Mouse (Mus musculus) cerebellum, adult 2 months (tissue): ENCODE measurements at regions not wholly inside any gene's neighbourhood (a gene's known extent, or its start where the extent isn't known, plus 50 kb on each side); places are given as distances from the start of the nearest gene placed in this dataset.

Source experiments
- DNase-seq, 2 experiments: peaks; one replicate each; pipeline ENCODE4 v3.0.0; 2021
- H3K27ac ChIP-seq: fragments of 200-500 bp; 2 replicates; pipeline ENCODE4 v1.5.1; 2012; ENCODE audit warnings: low read length, control low read depth, inconsistent platforms; ENCODE audit not compliant: insufficient read depth
- H3K27me3 ChIP-seq: fragments of 200-500 bp; 2 replicates; pipeline ENCODE4 v1.6.1; 2012; ENCODE audit warnings: inconsistent platforms, mild to moderate bottlenecking, low read length, moderate library complexity; ENCODE audit not compliant: control insufficient read depth, insufficient read depth
- H3K4me1 ChIP-seq: fragments of 200-500 bp; 2 replicates; pipeline ENCODE4 v1.6.1; 2011; ENCODE audit warnings: low read length; ENCODE audit not compliant: control insufficient read depth, insufficient read depth
- H3K4me3 ChIP-seq: fragments of 200-500 bp; replicated peaks from 2 replicates; pipeline ENCODE3; 2011; ENCODE audit warnings: mild to moderate bottlenecking, low read depth, low read length, control low read depth; ENCODE audit not compliant: insufficient read depth
- CTCF ChIP-seq: fragments of 200-500 bp; IDR thresholded peaks from 2 replicates; pipeline ENCODE4 v1.5.1; 2011; ENCODE audit warnings: low read depth, mild to moderate bottlenecking, control low read depth, low read length, moderate library complexity, borderline replicate concordance; ENCODE audit not compliant: insufficient read depth
- POLR2A ChIP-seq: fragments of 200-500 bp; IDR thresholded peaks from 2 replicates; pipeline ENCODE4 v1.6.1; 2011; ENCODE audit warnings: low read length, control low read depth, borderline replicate concordance; ENCODE audit not compliant: insufficient read depth
- WGBS: fragments of 180-500 bp; shearing (Covaris S2); methylation state at CpG from one replicate; pipeline ENCODE4 v1.1.7; 2018; 5-methylcytosine and 5-hydroxymethylcytosine counted together

DNA sequence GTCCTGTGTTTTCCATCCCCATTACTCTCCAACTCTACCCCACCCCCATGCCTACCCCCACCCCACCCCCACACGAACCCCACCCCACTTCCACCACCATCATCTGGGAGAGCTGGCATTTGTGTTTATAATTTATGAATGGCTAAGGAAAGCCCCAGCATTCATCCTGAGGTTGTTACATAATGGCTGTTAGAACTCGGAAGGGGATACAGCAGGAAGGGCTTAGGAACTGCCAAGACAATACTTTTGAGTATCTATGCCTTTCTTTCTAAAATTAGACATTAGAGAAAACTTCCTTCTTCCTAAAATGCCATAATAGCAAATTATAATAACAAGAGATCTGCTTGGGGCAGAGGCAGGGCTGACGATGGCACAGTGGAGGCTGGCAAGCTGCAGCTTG, 655.9 kb downstream of the Zfp706 start:
- H3K27me3 ChIP-seq = no peaks in the 10 kb centered on the region
- H3K27ac ChIP-seq = no peak overlapping the region
- WGBS = 50% methylated on average over 3 of the region's 3 CpGs
- H3K4me3 ChIP-seq = no peak overlapping the region
- TF ChIP-seq CTCF = no peak
- no peak for TF ChIP-seq POLR2A
- DNase-seq = no peak
- no peaks in the 10 kb centered on the region for H3K4me1 ChIP-seq

- H3K4me1 ChIP-seq = no peaks in the 10 kb centered on the region
- no peak overlapping the region for H3K4me3 ChIP-seq
- 91% methylated on average over 5 of the region's 5 CpGs for WGBS
- DNase-seq = peak in 1 of 2 experiments; percentile 2
- no peaks in the 10 kb centered on the region for H3K27me3 ChIP-seq
- H3K27ac ChIP-seq = no peak overlapping the region
- TF ChIP-seq CTCF (no peak), POLR2A (no peak)
These were observed 659.2 kb downstream of the Zfp706 start for GRCm38 (mm10) chr15:36348348-36348747.

GRCm38 (mm10) chr15:36347333-36347845, 660.2 kb downstream of the Zfp706 start:
- H3K4me3 ChIP-seq = no peak overlapping the region
- WGBS = 46% methylated on average over 4 of the region's 4 CpGs
- TF ChIP-seq POLR2A (no peak), CTCF (no peak)
- no peaks in the 10 kb centered on the region for H3K27me3 ChIP-seq
- H3K4me1 ChIP-seq = no peaks in the 10 kb centered on the region
- no peak overlapping the region for H3K27ac ChIP-seq
- peak in 1 of 2 experiments; percentile 9 for DNase-seq

GRCm38 (mm10) chr15:36346126-36346525, 661.4 kb downstream of the Zfp706 start:
- Histone ChIP-seq H3K4me1 (no peaks in the 10 kb centered on the region), H3K27me3 (no peaks in the 10 kb centered on the region), H3K27ac (no peak overlapping the region), H3K4me3 (no peak overlapping the region)
- 63% methylated on average over 5 of the region's 5 CpGs for WGBS
- peak in 1 of 2 experiments; percentile 9 for DNase-seq
- TF ChIP-seq CTCF = no peak
- TF ChIP-seq POLR2A = no peak

DNA sequence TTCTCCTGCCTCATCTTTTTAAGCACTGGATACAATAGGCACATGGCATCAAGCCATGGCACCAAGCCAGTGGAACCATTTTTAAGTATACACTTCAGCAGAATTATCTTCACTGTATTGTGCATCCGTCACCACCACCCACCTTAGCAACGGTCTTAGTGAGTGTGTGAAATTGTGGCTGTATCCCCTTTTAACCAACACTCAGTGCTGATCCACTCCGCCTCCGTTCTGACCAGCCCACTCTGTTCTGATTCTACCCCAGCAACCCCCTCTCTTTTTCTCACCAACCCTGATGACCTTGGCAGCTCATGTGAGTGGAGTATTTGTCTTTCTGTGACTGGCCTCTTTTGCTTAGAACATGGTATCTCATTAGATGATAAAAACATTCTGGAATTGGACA, 662.2 kb downstream of the Zfp706 start:
- Histone ChIP-seq H3K27ac (no peak overlapping the region), H3K4me3 (no peak overlapping the region), H3K27me3 (no peaks in the 10 kb centered on the region), H3K4me1 (no peaks in the 10 kb centered on the region; the same call in 1 of the 2 replicates)
- TF ChIP-seq POLR2A (no peak), CTCF (no peak)
- peak in 1 of 2 experiments; percentile 9 for DNase-seq
- 83% methylated on average over 4 of the region's 4 CpGs for WGBS

DNA sequence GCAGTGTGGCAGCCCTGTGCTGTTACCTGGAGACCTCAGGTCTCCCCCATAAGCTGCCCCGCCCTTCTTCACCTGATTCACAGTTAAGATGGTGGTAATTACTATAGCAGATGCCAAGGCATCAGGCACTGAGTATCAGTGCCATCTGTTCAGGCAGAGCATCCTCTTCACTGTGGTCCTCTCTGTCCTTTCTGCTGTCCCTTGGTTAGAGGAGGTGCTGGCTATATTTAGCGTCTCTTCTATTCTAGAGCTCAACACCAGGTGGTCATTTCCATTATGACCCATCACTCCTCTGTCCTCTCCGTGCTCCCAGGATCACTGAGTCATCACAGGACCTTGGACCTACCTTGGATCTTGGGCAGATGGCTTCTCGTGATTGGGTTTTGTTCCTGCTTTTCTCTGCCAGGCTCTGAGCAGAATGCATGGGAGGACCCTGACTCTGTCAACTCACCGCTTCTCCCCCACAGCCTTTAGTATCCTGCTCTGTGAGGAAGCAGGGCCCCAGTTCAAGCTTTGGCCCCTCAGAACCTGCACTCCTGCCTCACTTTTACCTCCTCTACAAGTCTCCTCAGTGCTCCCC, 667.5 kb downstream of the Zfp706 start:
- Histone ChIP-seq H3K4me3 (no peak overlapping the region), H3K27ac (peak overlapping the region; percentile 84), H3K27me3 (no peaks in the 10 kb centered on the region), H3K4me1 (peaks cover 9% of the 10 kb centered on the region)
- peak; percentile 74 to 91 for DNase-seq
- no peak for TF ChIP-seq POLR2A
- TF ChIP-seq CTCF = no peak
- WGBS = 21% methylated on average over 5 of the region's 5 CpGs

GRCm38 (mm10) chr15:36338766-36339165, 668.8 kb downstream of the Zfp706 start:
- H3K4me1 ChIP-seq = peaks cover 10% of the 10 kb centered on the region
- H3K4me3 ChIP-seq = no peak overlapping the region
- WGBS = 95% methylated on average over 2 of the region's 2 CpGs
- no peak for TF ChIP-seq CTCF
- no peak for TF ChIP-seq POLR2A
- H3K27me3 ChIP-seq = no peaks in the 10 kb centered on the region
- H3K27ac ChIP-seq = no peak overlapping the region
- DNase-seq = no peak

DNA sequence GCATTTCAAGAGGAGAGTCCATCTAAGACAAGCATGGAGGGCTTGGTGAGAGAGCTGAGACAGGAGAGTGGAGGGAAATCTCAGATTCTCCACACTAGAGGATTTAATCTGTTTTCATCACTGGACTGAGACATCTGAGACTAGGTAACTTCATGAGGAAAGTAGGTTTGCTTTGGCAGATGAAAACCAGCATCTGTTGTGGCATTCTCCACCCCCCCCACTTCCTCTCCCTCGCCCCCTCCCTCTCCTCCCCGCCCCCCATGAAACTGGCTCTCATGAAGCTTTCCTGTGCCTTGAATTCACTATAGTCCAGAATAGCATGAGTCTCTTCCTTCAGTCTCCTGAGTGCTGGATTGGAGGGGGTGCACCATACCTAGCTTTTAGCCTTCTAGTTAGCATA, 670.7 kb downstream of the Zfp706 start:
- Histone ChIP-seq H3K4me1 (peaks cover 12% of the 10 kb centered on the region), H3K27ac (no peak overlapping the region), H3K4me3 (no peak overlapping the region), H3K27me3 (no peaks in the 10 kb centered on the region)
- 75% methylated on average over 2 of the region's 2 CpGs for WGBS
- TF ChIP-seq POLR2A (no peak), CTCF (no peak)
- DNase-seq = no peak
